Mouse (Mus musculus) hindbrain, embryonic 10.5 days (tissue): ENCODE measurements around the gene Olfr5. TPM values are rescaled to one million over a fixed set of nuclear protein-coding genes. Genes with fewer than 3 reads are reported as not detected.

ENCODE experiments used
- DNase-seq: peaks from one replicate; pipeline ENCODE4 v3.0.0-alpha.2; 2017; ENCODE audit warnings: low spot score
- H3K27ac ChIP-seq: fragments of 300-500 bp; sonication (generic); 2 replicates; pipeline ENCODE4 v1.5.1; 2016; ENCODE audit warnings: mild to moderate bottlenecking, moderate library complexity
- H3K27me3 ChIP-seq: fragments of 300-500 bp; sonication (generic); 2 replicates; pipeline ENCODE4 v1.6.1; 2016; ENCODE audit warnings: mild to moderate bottlenecking; ENCODE audit not compliant: poor library complexity, insufficient read depth, severe bottlenecking
- H3K36me3 ChIP-seq: fragments of 300-500 bp; sonication (generic); 2 replicates; pipeline ENCODE4 v1.6.1; 2016; ENCODE audit warnings: mild to moderate bottlenecking, moderate library complexity
- H3K4me1 ChIP-seq: fragments of 300-500 bp; sonication (generic); replicated peaks from 2 replicates; pipeline ENCODE4 v1.6.1; 2016; ENCODE audit warnings: mild to moderate bottlenecking
- H3K4me3 ChIP-seq: fragments of 300-500 bp; sonication (generic); 2 replicates; pipeline ENCODE4 v1.5.1; 2016; ENCODE audit warnings: mild to moderate bottlenecking, moderate library complexity
- H3K9me3 ChIP-seq: fragments of 300-500 bp; sonication (generic); 2 replicates; pipeline ENCODE4 v1.6.1; 2016; ENCODE audit warnings: mild to moderate bottlenecking, moderate library complexity
- WGBS: fragments of 180-500 bp; shearing (Covaris S2); methylation state at CpG from one replicate; pipeline ENCODE4 v1.1.7; 2016; 5-methylcytosine and 5-hydroxymethylcytosine counted together
- polyA plus RNA-seq: library from polyadenylated mRNA; unstranded; fragments of >200 nt; fragmentation: Nextera tagmentation; extraction: Ambion mirVana; gene quantifications from 2 replicates; pipeline ENCODE4 v1.2.1, GENCODE M21; 2016

The Olfr5 gene
- polyA plus RNA-seq, 1 experiment from 2014 or later: not detected

GRCm38 (mm10) chr7:6430342-6430741 is 56.4 kb downstream of the Olfr5 start:
- Histone ChIP-seq H3K9me3 (peaks cover 13% of the 10 kb centered on the region), H3K36me3 (no peaks in the 10 kb centered on the region), H3K4me3 (no peak overlapping the region), H3K4me1 (peaks cover 7% of the 10 kb centered on the region), H3K27me3 (no peaks in the 10 kb centered on the region), H3K27ac (no peak overlapping the region)
- DNase-seq: peak; percentile 29
- 46% methylated on average over 2 of the region's 2 CpGs for WGBS

- no peaks in the 10 kb centered on the region for H3K36me3 ChIP-seq
- no peak for DNase-seq
- peaks cover 17% of the 10 kb centered on the region for H3K9me3 ChIP-seq
- 84% methylated on average over 3 of the region's 3 CpGs for WGBS
- no peaks in the 10 kb centered on the region for H3K27me3 ChIP-seq
- no peak overlapping the region for H3K4me3 ChIP-seq
- no peaks in the 10 kb centered on the region for H3K4me1 ChIP-seq
- H3K27ac ChIP-seq: no peak overlapping the region
Observed at GRCm38 (mm10) chr7:6429381-6429780, 57.4 kb downstream of the Olfr5 start.

Other genes with a start within 250 kb of the Olfr5 start
- 0.24 TPM in 1 of 2 replicates, not detected in the other for gene Epp13, start 234.2 kb downstream of the Olfr5 start, polyA plus RNA-seq
- 8.5 and 9.6 TPM in 2 replicates for gene Zfp667, start 200.4 kb downstream of the Olfr5 start, polyA plus RNA-seq
- 6.8 and 7.2 TPM in 2 replicates for gene Zfp583, start 155.7 kb downstream of the Olfr5 start, polyA plus RNA-seq
- gene Gm3854, start 143.2 kb downstream of the Olfr5 start, polyA plus RNA-seq: 3.4 and 3.5 TPM in 2 replicates
- 2.3 and 2.5 TPM in 2 replicates for gene Zfp78, start 123.7 kb downstream of the Olfr5 start, polyA plus RNA-seq
- 12.0 and 13.0 TPM in 2 replicates for gene Zfp28, start 103.6 kb downstream of the Olfr5 start, polyA plus RNA-seq
- 0.29 and 1.2 TPM in 2 replicates for gene Smim17, start 88.2 kb downstream of the Olfr5 start, polyA plus RNA-seq
- not detected in 2 replicates for gene Gm20715, start 76.7 kb downstream of the Olfr5 start, polyA plus RNA-seq
- 0.08 TPM in 1 of 2 replicates, not detected in the other for gene Olfr1344, start 48.3 kb downstream of the Olfr5 start, polyA plus RNA-seq
- not detected in 2 replicates for gene Olfr1336, start 30.8 kb downstream of the Olfr5 start, polyA plus RNA-seq
- not detected in 2 replicates for gene Olfr1346, start 19.8 kb downstream of the Olfr5 start, polyA plus RNA-seq
- gene Olfr1347, start 12.8 kb upstream of the Olfr5 start, polyA plus RNA-seq: not detected in 2 replicates
- not detected in 2 replicates for gene Olfr1348, start 21.8 kb upstream of the Olfr5 start, polyA plus RNA-seq
- gene Olfr1349, start 36.0 kb upstream of the Olfr5 start, polyA plus RNA-seq: not detected in 2 replicates
- not detected in 2 replicates for gene Olfr1350, start 77.9 kb upstream of the Olfr5 start, polyA plus RNA-seq
- gene Zim1, start 209.5 kb upstream of the Olfr5 start, polyA plus RNA-seq: 1.00 and 1.0 TPM in 2 replicates
- gene Peg3, start 243.5 kb upstream of the Olfr5 start, polyA plus RNA-seq: 75.5 and 94.5 TPM in 2 replicates
- gene Usp29, start 243.6 kb upstream of the Olfr5 start, polyA plus RNA-seq: 7.8 and 10.0 TPM in 2 replicates